Mouse (Mus musculus) brain, embryonic 14.5 days (tissue): ENCODE data around the gene Gpatch4.

Experiments used
- CTCF ChIP-seq: fragments of 200-500 bp; IDR thresholded peaks from 2 replicates; pipeline ENCODE4 v1.5.1; 2012; ENCODE audit warnings: inconsistent platforms, mild to moderate bottlenecking, moderate library complexity, borderline replicate concordance; ENCODE audit not compliant: insufficient read depth, insufficient read length; ENCODE audit errors: extremely low read depth
- POLR2A ChIP-seq: fragments of 200-500 bp; IDR thresholded peaks from 2 replicates; pipeline ENCODE4 v1.6.1; 2012; ENCODE audit warnings: mild to moderate bottlenecking, inconsistent platforms, borderline replicate concordance; ENCODE audit not compliant: poor library complexity, insufficient read depth, insufficient read length, severe bottlenecking; ENCODE audit errors: extremely low read depth

- TF ChIP-seq CTCF = no peak
- no peak for TF ChIP-seq POLR2A
These were observed 25.5 kb downstream of the Gpatch4 start for GRCm38 (mm10) chr3:88068386-88068785.
